Mouse (Mus musculus) fibroblast of lung, adult 2 months (primary cell): ENCODE results near the gene Ccdc32.

ENCODE experiments used
- DNase-seq: peaks from one replicate; pipeline ENCODE4 v3.0.0-alpha.2; 2011; ENCODE audit warnings: low read depth

The Ccdc32 gene

GRCm38 (mm10) chr2:119014989-119015388 is 14.2 kb downstream of the Ccdc32 start:
- no peak for DNase-seq

GRCm38 (mm10) chr2:119009376-119009775 is 19.8 kb downstream of the Ccdc32 start:
- no peak for DNase-seq

GRCm38 (mm10) chr2:119006886-119007285 is 22.3 kb downstream of the Ccdc32 start:
- DNase-seq = no peak

- no peak for DNase-seq
These were observed 30.1 kb downstream of the Ccdc32 start for GRCm38 (mm10) chr2:118999025-118999639.

GRCm38 (mm10) chr2:118998115-118998866 is 30.9 kb downstream of the Ccdc32 start:
- no peak for DNase-seq

GRCm38 (mm10) chr2:118996798-118997105 is 32.4 kb downstream of the Ccdc32 start:
- DNase-seq = no peak

GRCm38 (mm10) chr2:118995919-118996797 is 33.0 kb downstream of the Ccdc32 start:
- no peak for DNase-seq

GRCm38 (mm10) chr2:118995490-118995889 is 33.7 kb downstream of the Ccdc32 start:
- DNase-seq = no peak

GRCm38 (mm10) chr2:118983812-118984211 is 45.4 kb downstream of the Ccdc32 start:
- DNase-seq = no peak

- no peak for DNase-seq
These were observed 48.4 kb downstream of the Ccdc32 start for GRCm38 (mm10) chr2:118980841-118981240.

GRCm38 (mm10) chr2:118978064-118978463 is 51.1 kb downstream of the Ccdc32 start:
- no peak for DNase-seq

- DNase-seq = no peak
These were observed 52.3 kb downstream of the Ccdc32 start for GRCm38 (mm10) chr2:118976941-118977340.

- peak; percentile 38 for DNase-seq
These were observed 52.8 kb downstream of the Ccdc32 start for GRCm38 (mm10) chr2:118976282-118976929.

GRCm38 (mm10) chr2:118975855-118976254 is 53.3 kb downstream of the Ccdc32 start:
- DNase-seq = no peak

GRCm38 (mm10) chr2:118972687-118973376 is 56.4 kb downstream of the Ccdc32 start:
- DNase-seq = peak; percentile 27

GRCm38 (mm10) chr2:118972048-118972447 is 57.1 kb downstream of the Ccdc32 start:
- no peak for DNase-seq

- DNase-seq = no peak
These were observed 59.5 kb downstream of the Ccdc32 start for GRCm38 (mm10) chr2:118969585-118970147.
